Mouse (Mus musculus): ENCODE data around the gene Ezh1. TPM values are rescaled to one million over a fixed set of nuclear protein-coding genes. Genes with fewer than 3 reads are reported as not detected.

The Ezh1 gene
- polyA plus RNA-seq, 1 experiment from 2014 or later: 12.9 TPM

- no peak for DNase-seq (ENCODE audit: low spot score)
- WGBS: 82% methylated on average over 5 of the region's 5 CpGs
- Histone ChIP-seq H3K9me3 (no peaks in the 10 kb centered on the region), H3K4me1 (peaks cover 15% of the 10 kb centered on the region), H3K36me3 (no peaks in the 10 kb centered on the region), H3K4me3 (no peak overlapping the region), H3K27ac (no peak overlapping the region; the same call in 1 of the 2 replicates), H3K27me3 (ENCODE audit: insufficient read depth, poor library complexity, severe bottlenecking) (no peaks in the 10 kb centered on the region)
Observed at GRCm38 (mm10) chr11:101236782-101237181, 10.5 kb upstream of the Ezh1 start.

GRCm38 (mm10) chr11:101235429-101235828 lies 9.2 kb upstream of the Ezh1 start:
- H3K27ac ChIP-seq: no peak overlapping the region
- no peaks in the 10 kb centered on the region for H3K9me3 ChIP-seq
- H3K4me1 ChIP-seq: peaks cover 28% of the 10 kb centered on the region
- no peaks in the 10 kb centered on the region for H3K36me3 ChIP-seq
- H3K4me3 ChIP-seq: no peak overlapping the region
- no peak for DNase-seq (ENCODE audit: low spot score)
- no peaks in the 10 kb centered on the region for H3K27me3 ChIP-seq (ENCODE audit: insufficient read depth, poor library complexity, severe bottlenecking)

- Histone ChIP-seq H3K27ac (no peak overlapping the region), H3K27me3 (ENCODE audit: insufficient read depth, poor library complexity, severe bottlenecking) (no peaks in the 10 kb centered on the region), H3K36me3 (no peaks in the 10 kb centered on the region), H3K4me1 (peaks cover 40% of the 10 kb centered on the region), H3K9me3 (no peaks in the 10 kb centered on the region), H3K4me3 (no peak overlapping the region)
- no peak for DNase-seq (ENCODE audit: low spot score)
Observed at GRCm38 (mm10) chr11:101234124-101234523, 7.9 kb upstream of the Ezh1 start.

- Histone ChIP-seq H3K4me1 (peaks cover 40% of the 10 kb centered on the region), H3K9me3 (no peaks in the 10 kb centered on the region), H3K36me3 (no peaks in the 10 kb centered on the region), H3K27ac (no peak overlapping the region), H3K4me3 (no peak overlapping the region), H3K27me3 (ENCODE audit: insufficient read depth, poor library complexity, severe bottlenecking) (no peaks in the 10 kb centered on the region)
- 71% methylated on average over 1 of the region's 1 CpGs for WGBS
- no peak for DNase-seq (ENCODE audit: low spot score)
Observed at GRCm38 (mm10) chr11:101233240-101233639, 7.0 kb upstream of the Ezh1 start.

- no peaks in the 10 kb centered on the region for H3K36me3 ChIP-seq
- H3K4me3 ChIP-seq: peak overlapping the region; percentile 27; the same call in 1 of the 2 replicates
- H3K27ac ChIP-seq: peak overlapping the region; percentile 87
- H3K9me3 ChIP-seq: no peaks in the 10 kb centered on the region
- peaks cover 35% of the 10 kb centered on the region for H3K4me1 ChIP-seq
- DNase-seq (ENCODE audit: low spot score): no peak
- WGBS: 40% methylated on average over 6 of the region's 6 CpGs
- no peaks in the 10 kb centered on the region for H3K27me3 ChIP-seq (ENCODE audit: insufficient read depth, poor library complexity, severe bottlenecking)
Observed at GRCm38 (mm10) chr11:101232010-101232839, 6.0 kb upstream of the Ezh1 start.

GRCm38 (mm10) chr11:101230991-101231871 lies 5.0 kb upstream of the Ezh1 start:
- no peak for DNase-seq (ENCODE audit: low spot score)
- Histone ChIP-seq H3K27me3 (ENCODE audit: insufficient read depth, poor library complexity, severe bottlenecking) (no peaks in the 10 kb centered on the region), H3K4me3 (peak overlapping the region; percentile 27), H3K27ac (peak overlapping the region; percentile 87), H3K36me3 (no peaks in the 10 kb centered on the region), H3K9me3 (no peaks in the 10 kb centered on the region), H3K4me1 (peaks cover 38% of the 10 kb centered on the region)
- WGBS: 7% methylated on average over 18 of the region's 18 CpGs

- H3K27ac ChIP-seq: peak overlapping the region; percentile 87
- H3K9me3 ChIP-seq: no peaks in the 10 kb centered on the region
- DNase-seq (ENCODE audit: low spot score): no peak
- peak overlapping the region; percentile 27; the same call in 1 of the 2 replicates for H3K4me3 ChIP-seq
- H3K4me1 ChIP-seq: peaks cover 43% of the 10 kb centered on the region
- WGBS: 25% methylated on average over 5 of the region's 5 CpGs
- no peaks in the 10 kb centered on the region for H3K27me3 ChIP-seq (ENCODE audit: insufficient read depth, poor library complexity, severe bottlenecking)
- H3K36me3 ChIP-seq: no peaks in the 10 kb centered on the region
Observed at GRCm38 (mm10) chr11:101230526-101230925, 4.3 kb upstream of the Ezh1 start.

- Histone ChIP-seq H3K27me3 (ENCODE audit: insufficient read depth, poor library complexity, severe bottlenecking) (no peaks in the 10 kb centered on the region), H3K4me1 (peaks cover 48% of the 10 kb centered on the region), H3K9me3 (no peaks in the 10 kb centered on the region), H3K4me3 (no peak overlapping the region; the same call in 1 of the 2 replicates), H3K27ac (peak overlapping the region; percentile 87), H3K36me3 (no peaks in the 10 kb centered on the region)
- 25% methylated on average over 2 of the region's 2 CpGs for WGBS
- no peak for DNase-seq (ENCODE audit: low spot score)
Observed at GRCm38 (mm10) chr11:101230061-101230511, 3.8 kb upstream of the Ezh1 start.

GRCm38 (mm10) chr11:101229361-101229900 lies 3.2 kb upstream of the Ezh1 start:
- Histone ChIP-seq H3K4me3 (no peak overlapping the region), H3K4me1 (peaks cover 48% of the 10 kb centered on the region), H3K9me3 (no peaks in the 10 kb centered on the region), H3K27me3 (ENCODE audit: insufficient read depth, poor library complexity, severe bottlenecking) (no peaks in the 10 kb centered on the region), H3K27ac (peak overlapping the region; percentile 87; the same call in 1 of the 2 replicates), H3K36me3 (no peaks in the 10 kb centered on the region)
- WGBS: 20% methylated on average over 8 of the region's 8 CpGs
- DNase-seq (ENCODE audit: low spot score): no peak

GRCm38 (mm10) chr11:101225331-101226064 lies 765 bp downstream of the Ezh1 start:
- Histone ChIP-seq H3K4me1 (peaks cover 28% of the 10 kb centered on the region), H3K27me3 (ENCODE audit: insufficient read depth, poor library complexity, severe bottlenecking) (no peaks in the 10 kb centered on the region), H3K27ac (peak overlapping the region; percentile 92), H3K9me3 (no peaks in the 10 kb centered on the region), H3K4me3 (peak overlapping the region; percentile 93), H3K36me3 (no peaks in the 10 kb centered on the region)
- DNase-seq (ENCODE audit: low spot score): no peak
- WGBS: 17% methylated on average over 25 of the region's 25 CpGs

GRCm38 (mm10) chr11:101224337-101224736 lies 1.9 kb downstream of the Ezh1 start:
- no peak for DNase-seq (ENCODE audit: low spot score)
- H3K27ac ChIP-seq: no peak overlapping the region
- H3K4me3 ChIP-seq: no peak overlapping the region
- no peaks in the 10 kb centered on the region for H3K27me3 ChIP-seq (ENCODE audit: insufficient read depth, poor library complexity, severe bottlenecking)
- no peaks in the 10 kb centered on the region for H3K9me3 ChIP-seq
- 85% methylated on average over 3 of the region's 3 CpGs for WGBS
- peaks cover 18% of the 10 kb centered on the region for H3K4me1 ChIP-seq
- no peaks in the 10 kb centered on the region for H3K36me3 ChIP-seq

GRCm38 (mm10) chr11:101221306-101221986 lies 4.8 kb downstream of the Ezh1 start:
- Histone ChIP-seq H3K27me3 (ENCODE audit: insufficient read depth, poor library complexity, severe bottlenecking) (no peaks in the 10 kb centered on the region), H3K4me1 (peaks cover 13% of the 10 kb centered on the region), H3K27ac (no peak overlapping the region), H3K4me3 (no peak overlapping the region), H3K9me3 (no peaks in the 10 kb centered on the region), H3K36me3 (no peaks in the 10 kb centered on the region)
- no peak for DNase-seq (ENCODE audit: low spot score)
- WGBS: 81% methylated on average over 8 of the region's 8 CpGs

Data from heart, embryonic 10.5 days (tissue).